Mouse (Mus musculus) heart, embryonic 11.5 days (tissue): Measurements from ENCODE around the gene Gpatch2l. TPM values are rescaled to one million over a fixed set of nuclear protein-coding genes. Genes with fewer than 3 reads are reported as not detected.
A peak's percentile ranks its signal among the peaks of the same experiment; 100 is the strongest.

Source experiments
- ATAC-seq: fragments of 200-750 bp; cut with Nextera tagmentation; replicated peaks from 2 replicates; pipeline ENCODE4 v1.8.0; 2017; ENCODE audit warnings: moderate library complexity; ENCODE audit not compliant: insufficient number of reproducible peaks, low FRiP score, low TSS enrichment
- H3K27ac ChIP-seq: fragments of 300-500 bp; sonication (generic); 2 replicates; pipeline ENCODE4 v1.5.1; 2014; ENCODE audit warnings: mild to moderate bottlenecking, low read depth, low read length
- H3K27me3 ChIP-seq: fragments of 300-500 bp; sonication (generic); 2 replicates; pipeline ENCODE4 v1.6.1; 2014; ENCODE audit warnings: mild to moderate bottlenecking, low read length, mixed read lengths; ENCODE audit not compliant: control insufficient read depth, insufficient read depth
- H3K36me3 ChIP-seq: fragments of 300-500 bp; sonication (generic); 2 replicates; pipeline ENCODE4 v1.6.1; 2014; ENCODE audit warnings: mild to moderate bottlenecking, low read length, moderate library complexity, mixed read lengths; ENCODE audit not compliant: control insufficient read depth, insufficient read depth
- H3K4me1 ChIP-seq: fragments of 300-500 bp; sonication (generic); 2 replicates; pipeline ENCODE4 v1.6.1; 2014; ENCODE audit warnings: low read length; ENCODE audit not compliant: control insufficient read depth, insufficient read depth
- H3K4me2 ChIP-seq: fragments of 300-500 bp; sonication (generic); 2 replicates; pipeline ENCODE4 v1.6.1; 2014; ENCODE audit warnings: mild to moderate bottlenecking, moderate library complexity
- H3K4me3 ChIP-seq: fragments of 300-500 bp; sonication (generic); 2 replicates; pipeline ENCODE4 v1.5.1; 2014; ENCODE audit warnings: low read depth, low read length
- H3K9ac ChIP-seq: fragments of 300-500 bp; sonication (generic); 2 replicates; pipeline ENCODE4 v1.6.1; 2014; ENCODE audit warnings: mild to moderate bottlenecking, low read depth, low read length, moderate library complexity
- H3K9me3 ChIP-seq: fragments of 300-500 bp; sonication (generic); replicated peaks from 2 replicates; pipeline ENCODE4 v1.6.1; 2016; ENCODE audit warnings: low read length; ENCODE audit not compliant: control insufficient read depth
- WGBS: fragments of 180-500 bp; shearing (Covaris S2); extraction: QIAGEN DNeasy Blood & Tissue Kit; methylation state at CpG from one replicate; pipeline ENCODE4 v1.1.7; 2014; ENCODE audit not compliant: insufficient replicate concordance; 5-methylcytosine and 5-hydroxymethylcytosine counted together
- polyA plus RNA-seq: library from polyadenylated mRNA; unstranded; fragments of >200 nt; fragmentation: Nextera tagmentation; extraction: Ambion mirVana; gene quantifications from 2 replicates; pipeline ENCODE4 v1.2.1, GENCODE M21; 2014

The Gpatch2l gene
- polyA plus RNA-seq, 1 experiment from 2014 or later = 10.8 TPM

DNA sequence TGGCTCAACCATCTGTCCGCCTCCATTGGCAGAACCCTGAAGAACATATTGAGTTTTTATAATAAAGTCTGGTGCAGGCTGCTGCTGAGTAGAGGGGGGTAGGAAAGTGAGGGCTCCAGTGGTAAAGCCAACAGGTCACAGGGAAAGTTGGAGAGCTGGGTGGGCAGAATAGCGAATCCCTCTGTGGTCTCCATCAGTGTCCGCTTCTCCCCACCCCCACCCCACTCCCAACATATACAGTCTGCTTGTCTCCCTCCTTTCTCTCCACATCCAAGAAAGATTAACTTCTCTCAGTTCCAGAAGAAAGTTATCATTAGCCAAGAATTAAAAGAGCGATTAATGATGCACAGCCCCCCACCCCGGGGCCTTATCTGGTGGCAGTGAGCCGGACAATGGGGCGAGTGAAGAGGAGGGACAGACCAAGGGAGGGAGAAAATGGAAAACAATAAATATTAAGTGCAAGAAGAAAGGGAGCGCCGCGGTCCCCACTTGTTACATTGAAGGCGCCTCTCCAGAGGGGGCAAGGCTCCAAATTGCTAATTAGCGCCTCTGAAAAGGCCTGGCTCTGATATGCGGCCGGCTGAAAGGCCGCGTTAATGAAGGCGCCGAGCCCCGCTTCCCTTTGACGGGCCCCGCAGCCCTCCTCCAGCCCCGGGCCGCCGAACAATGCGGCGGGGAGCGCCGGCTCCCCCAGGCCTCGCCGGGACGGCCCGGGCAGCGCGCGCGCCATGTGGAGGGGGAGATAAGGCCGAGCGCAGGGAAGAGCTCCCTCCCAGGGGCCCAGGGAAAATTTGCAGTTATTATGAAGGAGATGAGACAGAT is 21.2 kb upstream of the Gpatch2l start:
- Histone ChIP-seq H3K27me3 (peaks cover 16% of the 10 kb centered on the region), H3K4me3 (peak overlapping the region; percentile 43), H3K4me2 (peak overlapping the region; percentile 84), H3K9me3 (no peaks in the 10 kb centered on the region), H3K36me3 (no peaks in the 10 kb centered on the region), H3K27ac (peak overlapping the region; percentile 29; the same call in 1 of the 2 replicates), H3K9ac (peak overlapping the region; percentile 70), H3K4me1 (peaks cover 14% of the 10 kb centered on the region; the same call in 1 of the 2 replicates)
- ATAC-seq = no peak; the same call in 1 of the 2 replicates
- 9% methylated on average over 38 of the region's 38 CpGs for WGBS

DNA sequence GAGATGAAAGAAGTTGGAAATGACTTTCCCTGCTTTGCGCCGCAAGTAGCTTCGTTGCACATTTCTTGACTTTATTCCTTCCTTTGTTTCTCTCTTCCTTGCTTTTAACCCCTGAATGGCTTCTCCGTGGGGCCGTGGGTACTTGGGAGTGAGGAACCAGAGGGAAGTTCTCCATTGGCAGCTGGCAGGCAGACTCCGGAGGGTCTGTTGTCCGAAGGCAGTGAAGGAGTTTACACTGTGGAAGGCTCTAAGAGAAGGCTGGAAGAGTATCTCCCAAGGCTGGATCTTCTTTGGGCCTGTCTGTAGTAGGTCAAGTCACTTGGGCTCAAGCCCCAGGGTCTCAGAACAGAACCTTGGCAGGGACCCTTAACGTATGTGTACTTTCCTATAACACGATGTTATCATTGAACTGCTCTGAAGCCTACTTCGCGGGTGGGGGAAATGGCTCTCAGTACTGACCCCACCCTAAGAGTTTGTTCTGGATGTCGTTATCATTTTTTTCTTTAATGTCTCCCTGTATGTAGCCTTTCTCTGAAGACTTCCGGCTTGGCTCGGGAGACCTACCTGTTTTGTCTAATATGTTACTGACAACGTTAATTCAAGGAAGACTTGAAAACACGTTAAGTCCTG is 20.5 kb upstream of the Gpatch2l start:
- H3K9me3 ChIP-seq = no peaks in the 10 kb centered on the region
- ATAC-seq = no peak
- no peak overlapping the region for H3K27ac ChIP-seq
- H3K4me1 ChIP-seq = peaks cover 14% of the 10 kb centered on the region; the same call in 1 of the 2 replicates
- H3K27me3 ChIP-seq = peaks cover 10% of the 10 kb centered on the region
- peak overlapping the region; percentile 84 for H3K4me2 ChIP-seq
- WGBS = 37% methylated on average over 16 of the region's 16 CpGs
- H3K36me3 ChIP-seq = no peaks in the 10 kb centered on the region
- peak overlapping the region; percentile 43 for H3K4me3 ChIP-seq
- H3K9ac ChIP-seq = peak overlapping the region; percentile 70; the same call in 1 of the 2 replicates

DNA sequence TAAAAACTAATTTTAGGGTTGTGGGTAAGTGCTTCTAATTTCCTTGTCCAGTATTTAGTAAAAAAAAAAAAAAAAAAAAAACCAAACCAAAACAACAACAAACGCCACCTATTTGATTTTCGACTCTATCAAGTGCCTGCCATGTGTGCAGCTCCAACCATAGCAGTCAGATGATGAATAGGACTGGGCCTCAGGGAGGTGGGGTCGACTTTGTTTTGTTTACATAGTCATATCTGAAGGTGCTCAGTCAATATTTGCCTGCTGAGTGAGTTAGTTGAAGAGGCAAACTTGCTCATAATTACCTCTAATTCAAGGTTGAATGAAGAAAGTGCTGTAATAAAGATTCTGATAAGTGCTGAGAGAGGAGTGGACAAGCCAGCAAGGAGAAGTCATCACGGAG is 7.4 kb upstream of the Gpatch2l start:
- 53% methylated on average over 4 of the region's 4 CpGs for WGBS
- ATAC-seq = no peak
- H3K4me3 ChIP-seq = no peak overlapping the region
- H3K9me3 ChIP-seq = no peaks in the 10 kb centered on the region
- H3K27ac ChIP-seq = no peak overlapping the region
- no peak overlapping the region for H3K9ac ChIP-seq
- H3K4me1 ChIP-seq = no peaks in the 10 kb centered on the region
- no peaks in the 10 kb centered on the region for H3K27me3 ChIP-seq
- no peaks in the 10 kb centered on the region for H3K36me3 ChIP-seq
- H3K4me2 ChIP-seq = no peak overlapping the region

DNA sequence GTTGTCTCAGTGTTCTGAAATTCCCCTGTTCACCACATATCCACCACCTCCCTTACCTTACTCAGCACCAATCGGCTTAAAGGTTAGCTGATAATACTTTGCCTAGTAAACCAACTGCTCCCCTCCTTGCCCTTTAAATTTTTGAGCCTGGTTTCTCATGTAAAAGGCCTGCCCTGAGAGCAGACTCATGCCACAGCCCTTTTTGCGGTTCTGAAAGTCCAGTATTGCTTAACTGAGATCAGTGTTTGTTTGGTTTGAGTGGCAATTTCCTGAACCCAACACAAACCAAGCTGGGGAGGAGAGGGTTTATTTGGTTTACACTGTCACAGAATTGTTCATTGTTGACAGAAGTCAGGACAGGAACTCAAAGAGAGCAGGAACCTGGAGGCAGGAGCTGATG is 2.9 kb upstream of the Gpatch2l start:
- H3K9me3 ChIP-seq = no peaks in the 10 kb centered on the region
- no peaks in the 10 kb centered on the region for H3K27me3 ChIP-seq

DNA sequence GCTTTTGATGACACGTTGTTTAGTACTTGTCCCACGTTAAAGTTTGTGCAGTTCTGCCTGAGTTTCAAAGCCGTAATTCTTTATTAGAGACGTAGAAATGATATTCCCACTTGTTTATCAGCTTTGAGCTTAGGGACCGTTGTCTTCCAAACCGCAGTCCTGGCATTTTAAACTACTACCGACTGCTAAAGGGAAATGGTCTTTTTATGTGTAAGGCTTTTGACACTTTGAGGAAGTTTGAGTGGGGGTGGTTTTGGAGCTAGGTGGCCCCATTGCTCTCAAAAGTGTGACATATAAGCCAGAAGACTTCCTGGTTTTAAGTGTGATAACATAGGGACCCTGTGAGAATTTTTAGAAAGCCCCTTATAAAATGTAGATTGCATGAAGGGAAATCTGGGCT is 905 bp downstream of the Gpatch2l start:
- Histone ChIP-seq H3K4me2 (peak overlapping the region; percentile 94), H3K27me3 (no peaks in the 10 kb centered on the region), H3K9me3 (no peaks in the 10 kb centered on the region), H3K36me3 (no peaks in the 10 kb centered on the region), H3K27ac (no peak overlapping the region), H3K4me3 (peak overlapping the region; percentile 89), H3K9ac (peak overlapping the region; percentile 86), H3K4me1 (peaks cover 14% of the 10 kb centered on the region)
- 16% methylated on average over 7 of the region's 7 CpGs for WGBS
- ATAC-seq = no peak

More for the DNA sequence above, 2.9 kb upstream of the Gpatch2l start:
- H3K4me2 ChIP-seq = no peak overlapping the region
- H3K4me1 ChIP-seq = peaks cover 6% of the 10 kb centered on the region; the same call in 1 of the 2 replicates
- no peak overlapping the region for H3K27ac ChIP-seq
- no peak overlapping the region for H3K9ac ChIP-seq
- 71% methylated on average over 2 of the region's 2 CpGs for WGBS
- no peak overlapping the region for H3K4me3 ChIP-seq
- H3K36me3 ChIP-seq = no peaks in the 10 kb centered on the region
- ATAC-seq = no peak

DNA sequence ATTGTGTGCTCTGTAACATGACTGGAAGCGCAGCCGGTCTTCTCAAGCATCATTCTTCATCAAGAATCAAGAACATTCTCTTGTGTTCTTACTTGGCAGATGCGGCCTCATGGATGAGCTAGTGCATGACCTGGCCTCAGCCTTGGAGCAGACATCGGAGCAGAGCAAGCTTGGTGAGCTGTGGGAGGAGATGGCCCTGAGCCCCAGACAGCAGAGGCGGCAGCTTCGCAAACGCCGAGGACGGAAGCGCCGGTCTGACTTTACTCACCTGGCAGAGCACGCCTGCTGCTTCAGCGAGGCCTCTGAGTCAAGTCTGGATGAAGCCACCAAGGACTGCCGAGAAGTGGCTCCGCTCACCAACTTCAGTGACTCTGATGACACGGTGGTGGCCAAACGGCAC is 2.3 kb downstream of the Gpatch2l start:
- Histone ChIP-seq H3K9ac (no peak overlapping the region), H3K27me3 (no peaks in the 10 kb centered on the region), H3K27ac (no peak overlapping the region), H3K4me2 (no peak overlapping the region), H3K4me3 (no peak overlapping the region), H3K4me1 (peaks cover 14% of the 10 kb centered on the region), H3K36me3 (no peaks in the 10 kb centered on the region), H3K9me3 (no peaks in the 10 kb centered on the region)
- 93% methylated on average over 17 of the region's 17 CpGs for WGBS
- ATAC-seq = no peak

DNA sequence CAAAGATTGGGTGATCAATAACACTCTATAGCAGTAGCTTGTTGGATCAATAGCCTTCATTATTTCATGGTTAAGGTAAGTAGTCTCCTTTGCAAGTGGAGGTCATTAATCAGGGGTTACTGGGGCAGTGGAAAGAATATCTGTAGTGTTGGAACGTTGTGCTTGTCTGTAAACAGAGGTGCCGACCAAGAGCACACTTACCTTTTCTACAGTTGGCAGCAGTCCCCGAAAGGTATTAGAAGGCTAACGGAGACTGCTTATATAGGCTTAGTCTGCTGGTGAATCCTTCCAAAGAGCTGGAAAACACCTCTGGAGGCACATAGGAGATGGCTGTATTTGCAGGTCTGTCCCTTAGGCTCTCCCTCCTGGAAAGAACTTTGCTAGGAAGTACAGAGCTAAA is 8.5 kb downstream of the Gpatch2l start:
- ATAC-seq = no peak
- Histone ChIP-seq H3K9me3 (no peaks in the 10 kb centered on the region), H3K27me3 (no peaks in the 10 kb centered on the region), H3K4me2 (no peak overlapping the region), H3K36me3 (no peaks in the 10 kb centered on the region; the same call in none of the 2 replicates), H3K27ac (no peak overlapping the region), H3K4me1 (peaks cover 11% of the 10 kb centered on the region), H3K4me3 (no peak overlapping the region), H3K9ac (no peak overlapping the region)
- 84% methylated on average over 4 of the region's 4 CpGs for WGBS

DNA sequence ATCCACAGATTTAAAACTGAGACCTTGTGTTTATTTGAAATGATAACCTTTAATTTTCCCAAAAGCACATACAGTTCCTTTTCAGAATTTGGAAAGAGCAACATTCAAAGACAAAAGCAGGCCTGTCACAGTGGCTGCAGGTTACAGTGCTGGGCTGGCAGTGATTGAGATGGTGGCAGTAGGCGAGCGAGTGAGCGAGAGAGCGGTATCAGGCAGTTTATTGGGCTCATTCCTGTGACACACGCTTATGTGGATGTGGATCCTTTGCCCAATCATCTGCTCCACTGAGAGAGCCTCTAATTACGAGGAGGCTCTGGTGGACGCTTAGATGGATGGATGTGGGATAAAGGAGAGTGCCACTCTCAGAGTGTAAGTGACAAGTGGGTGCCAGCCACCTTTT is 13.3 kb downstream of the Gpatch2l start:
- no peak overlapping the region for H3K4me2 ChIP-seq
- 83% methylated on average over 7 of the region's 7 CpGs for WGBS
- H3K9ac ChIP-seq = no peak overlapping the region
- H3K4me1 ChIP-seq = peaks cover 12% of the 10 kb centered on the region
- H3K9me3 ChIP-seq = no peaks in the 10 kb centered on the region
- no peak overlapping the region for H3K27ac ChIP-seq
- no peak for ATAC-seq
- no peak overlapping the region for H3K4me3 ChIP-seq
- peaks cover 7% of the 10 kb centered on the region for H3K36me3 ChIP-seq
- H3K27me3 ChIP-seq = no peaks in the 10 kb centered on the region
